Mouse (Mus musculus) C2C12 (cell line): Measurements from ENCODE around the gene Bcl6.

Source experiments
- CEBPB ChIP-seq: IDR thresholded peaks from one replicate; pipeline ENCODE4 v1.6.1; 2011; ENCODE audit warnings: low read depth, mild to moderate bottlenecking, control low read depth, moderate library complexity
- CTCF ChIP-seq: IDR thresholded peaks from one replicate; pipeline ENCODE4 v1.5.1; 2011; ENCODE audit not compliant: control insufficient read depth, insufficient read depth, insufficient read length
- MAX ChIP-seq: IDR thresholded peaks from one replicate; pipeline ENCODE4 v1.6.1; 2011; ENCODE audit warnings: mild to moderate bottlenecking, control low read depth
- MYOD1 ChIP-seq: IDR thresholded peaks from one replicate; pipeline ENCODE4 v1.6.1; 2011; ENCODE audit warnings: low read depth; ENCODE audit not compliant: control insufficient read depth, insufficient read length
- MYOG ChIP-seq: IDR thresholded peaks from one replicate; pipeline ENCODE4 v1.6.1; 2011; ENCODE audit not compliant: control insufficient read depth, insufficient read length; ENCODE audit errors: extremely low read depth
- USF1 ChIP-seq: IDR thresholded peaks from one replicate; pipeline ENCODE4 v1.6.1; 2011; ENCODE audit warnings: low read depth, mild to moderate bottlenecking, control low read depth, moderate library complexity

DNA sequence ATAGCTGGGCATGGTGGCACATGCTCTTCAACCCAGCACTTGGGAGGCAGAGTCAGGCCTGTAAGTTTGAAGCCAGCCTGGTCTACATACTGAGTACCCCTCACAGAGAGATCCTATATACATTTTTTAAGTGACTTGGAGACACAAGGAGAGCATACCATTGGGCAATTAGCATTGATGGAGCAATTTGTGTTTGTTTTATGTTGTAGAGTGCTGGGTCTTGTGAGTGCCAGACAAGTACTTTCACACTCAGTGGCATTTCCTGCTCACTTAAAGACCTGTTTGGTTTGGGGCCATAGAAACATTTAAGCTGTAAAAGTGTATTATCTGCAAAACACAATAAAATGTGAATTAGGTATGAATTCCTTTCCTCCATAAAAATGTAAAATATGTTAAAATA is 47.1 kb upstream of the Bcl6 start:
- TF ChIP-seq CTCF (no peak), USF1 (no peak), CEBPB (no peak), MAX (no peak), MYOD1 (no peak), MYOG (no peak)
